Mouse (Mus musculus): ENCODE results near the gene Olfr1392.

GRCm38 (mm10) chr11:49278222-49278621 lies 6.9 kb upstream of the Olfr1392 start, which contains the start of gene Olfr1393:
- TF ChIP-seq CTCF (IDR thresholded peaks at IDR 0.05; ENCODE audit: insufficient read depth, low read length) (no peak), POLR2A (IDR thresholded peaks at IDR 0.05; ENCODE audit: borderline replicate concordance, extremely low read depth, low read depth, low read length) (no peak)
